In genomic region chr2:34016350-34017141, GRCm38 (mm10) we compare ENCODE assay signal across 19 mouse cellular contexts.
DNase-seq lines count a peak whose midpoint lies in the region; ATAC-seq lines count a peak whose summit lies in the region.
"Had no signal": no experiment of that assay in that cellular context is flagged by ENCODE, and none has a peak within 500 bp of the region (broad histone marks: within the 10 kb centered on the region; RNA-seq: fewer than 3 reads in every experiment).

No protein-coding gene starts in this region.

- no peaks in the 10 kb centered on the region for H3K9me3 ChIP-seq in neural tube, embryonic 12.5 days
- no peaks in the 10 kb centered on the region for H3K9me3 ChIP-seq in forebrain, embryonic 15.5 days
- no peaks in the 10 kb centered on the region; the same call in 1 of the 2 replicates for H3K9me3 ChIP-seq in hindbrain, embryonic 16.5 days (ENCODE audit: control insufficient read depth, low read length)
- H3K9me3 ChIP-seq in neural tube, embryonic 14.5 days (ENCODE audit: control insufficient read depth, low read length) = no peaks in the 10 kb centered on the region
- H3K9me3 ChIP-seq: limb, embryonic 15.5 days had no signal

- 0 out of 2 replicates have a peak overlapping the region, but pooled peaks have one; percentile 21 for H3K27ac ChIP-seq in neural tube, embryonic 12.5 days
- H3K27ac ChIP-seq in forebrain, embryonic 15.5 days (replicated peaks) = peak overlapping the region; percentile 73
- peak overlapping the region; percentile 59 for H3K27ac ChIP-seq in hindbrain, embryonic 16.5 days (ENCODE audit: low read depth, low read length)
- H3K27ac ChIP-seq in neural tube, embryonic 14.5 days (ENCODE audit: low read depth, low read length) = peak overlapping the region; percentile 49; the same call in 1 of the 2 replicates

- 0 out of 2 replicates have a peak overlapping the region, but pooled peaks have one; percentile 9 for H3K9ac ChIP-seq in neural tube, embryonic 12.5 days
- H3K9ac ChIP-seq in forebrain, embryonic 15.5 days (replicated peaks) = no peak overlapping the region
- H3K9ac ChIP-seq in hindbrain, embryonic 16.5 days (ENCODE audit: low read depth, low read length) = 0 out of 2 replicates have a peak overlapping the region, but pooled peaks have one; percentile 13
- H3K9ac ChIP-seq in neural tube, embryonic 14.5 days (replicated peaks; ENCODE audit: low read depth, low read length) = no peak overlapping the region
- H3K9ac ChIP-seq: limb, embryonic 15.5 days; liver, postnatal 0 days had no signal

- H3K4me2 ChIP-seq in neural tube, embryonic 12.5 days (replicated peaks) = no peak overlapping the region
- H3K4me2 ChIP-seq in forebrain, embryonic 15.5 days (replicated peaks) = peak overlapping the region; percentile 23
- H3K4me2 ChIP-seq in hindbrain, embryonic 16.5 days (ENCODE audit: low read length) = peak overlapping the region; percentile 10; the same call in 1 of the 2 replicates
- H3K4me2 ChIP-seq in neural tube, embryonic 14.5 days (ENCODE audit: low read depth, low read length) = 0 out of 2 replicates have a peak overlapping the region, but pooled peaks have one; percentile 1
- H3K4me2 ChIP-seq: heart, embryonic 11.5 days; limb, embryonic 15.5 days had no signal

- H3K4me3 ChIP-seq in neural tube, embryonic 12.5 days = no peak overlapping the region
- no peak overlapping the region for H3K4me3 ChIP-seq in forebrain, embryonic 15.5 days
- no peak overlapping the region for H3K4me3 ChIP-seq in hindbrain, embryonic 16.5 days (ENCODE audit: low read length)
- H3K4me3 ChIP-seq in neural tube, embryonic 14.5 days (ENCODE audit: low read depth, low read length) = no peak overlapping the region
- H3K4me3 ChIP-seq: limb, embryonic 15.5 days had no signal

- H3K36me3 ChIP-seq in neural tube, embryonic 12.5 days = no peaks in the 10 kb centered on the region
- no peaks in the 10 kb centered on the region for H3K36me3 ChIP-seq in forebrain, embryonic 15.5 days
- H3K36me3 ChIP-seq in hindbrain, embryonic 16.5 days (ENCODE audit: control insufficient read depth, insufficient read depth, low read length) = no peaks in the 10 kb centered on the region
- H3K36me3 ChIP-seq in neural tube, embryonic 14.5 days (ENCODE audit: control insufficient read depth, insufficient read depth, low read length) = no peaks in the 10 kb centered on the region
- H3K36me3 ChIP-seq: limb, embryonic 15.5 days had no signal

- DNase-seq in neural tube, embryonic 10.5 days (ENCODE audit: extremely low spot score, low spot score) = no peak
- DNase-seq in testis, postnatal 14 days (ENCODE audit: low spot score) = no peak
- DNase-seq in ovary, adult 18-20 months (ENCODE audit: low spot score) = no peak
- DNase-seq in thymus, postnatal 4 days = no peak
- DNase-seq: adrenal gland, postnatal 25 days; cerebellum, adult 9-10 months; gastrocnemius, postnatal 25 days; heart, postnatal 14 days; liver, postnatal 0 days; lung, postnatal 4 days; right cerebral cortex, postnatal 25 days; thymus, postnatal 36 days had no signal

- WGBS in neural tube, embryonic 12.5 days = 32% methylated on average over 20 of the region's 20 CpGs
- 8% methylated on average over 20 of the region's 20 CpGs for WGBS in forebrain, embryonic 15.5 days
- WGBS in hindbrain, embryonic 16.5 days = 18% methylated on average over 20 of the region's 20 CpGs
- WGBS in neural tube, embryonic 14.5 days = 25% methylated on average over 20 of the region's 20 CpGs

- no peaks in the 10 kb centered on the region for H3K27me3 ChIP-seq in neural tube, embryonic 12.5 days (replicated peaks)
- H3K27me3 ChIP-seq in forebrain, embryonic 15.5 days = no peaks in the 10 kb centered on the region
- no peaks in the 10 kb centered on the region for H3K27me3 ChIP-seq in hindbrain, embryonic 16.5 days (replicated peaks; ENCODE audit: control insufficient read depth, insufficient read depth, low read length)
- H3K27me3 ChIP-seq in neural tube, embryonic 14.5 days (ENCODE audit: control insufficient read depth, insufficient read depth, low read length) = no peaks in the 10 kb centered on the region
- H3K27me3 ChIP-seq: limb, embryonic 15.5 days; Patski had no signal

- H3K4me1 ChIP-seq in neural tube, embryonic 12.5 days = peaks cover 5% of the 10 kb centered on the region; the same call in 1 of the 2 replicates
- H3K4me1 ChIP-seq in forebrain, embryonic 15.5 days = peaks cover 27% of the 10 kb centered on the region
- peaks cover 2% of the 10 kb centered on the region for H3K4me1 ChIP-seq in hindbrain, embryonic 16.5 days (ENCODE audit: control insufficient read depth, insufficient read depth, low read depth, low read length)
- H3K4me1 ChIP-seq in neural tube, embryonic 14.5 days (ENCODE audit: control insufficient read depth, insufficient read depth, low read length) = peaks cover 11% of the 10 kb centered on the region; the same call in 1 of the 2 replicates

- ATAC-seq in neural tube, embryonic 12.5 days (ENCODE audit: low FRiP score, low read depth) = 0 out of 2 replicates have a peak, but pooled peaks have one; percentile 29
- peak; percentile 77 for ATAC-seq in forebrain, embryonic 15.5 days (replicated peaks)
- peak; percentile 58 for ATAC-seq in hindbrain, embryonic 16.5 days
- no peak for ATAC-seq in neural tube, embryonic 14.5 days (ENCODE audit: low read depth)
- ATAC-seq: liver, postnatal 0 days; Patski had no signal

Comparison
In these comparisons a context has a peak if more than half of its experiments do, and no peak if none do; other contexts are left out.
1. H3K9ac ChIP-seq: peak in neural tube, embryonic 12.5 days (single experiment) and hindbrain, embryonic 16.5 days (single experiment); none in forebrain, embryonic 15.5 days (single experiment) and neural tube, embryonic 14.5 days (single experiment).
2. H3K27ac ChIP-seq: peak in every context shown above with its lines; median percentile 73 in forebrain, embryonic 15.5 days; 59 in hindbrain, embryonic 16.5 days; 49 in neural tube, embryonic 14.5 days; 21 in neural tube, embryonic 12.5 days.